Mouse (Mus musculus) CD8-positive naive resting alpha-beta T cell, adult 2 months (primary cell): ENCODE data around the gene Cfap126.

ENCODE experiments used
- DNase-seq, 2 experiments: peaks; one replicate each; pipeline ENCODE4 v3.0.0; 2022; ENCODE audit warnings: low read depth in 2 of 2, low spot score in 2 of 2

The Cfap126 gene

DNA sequence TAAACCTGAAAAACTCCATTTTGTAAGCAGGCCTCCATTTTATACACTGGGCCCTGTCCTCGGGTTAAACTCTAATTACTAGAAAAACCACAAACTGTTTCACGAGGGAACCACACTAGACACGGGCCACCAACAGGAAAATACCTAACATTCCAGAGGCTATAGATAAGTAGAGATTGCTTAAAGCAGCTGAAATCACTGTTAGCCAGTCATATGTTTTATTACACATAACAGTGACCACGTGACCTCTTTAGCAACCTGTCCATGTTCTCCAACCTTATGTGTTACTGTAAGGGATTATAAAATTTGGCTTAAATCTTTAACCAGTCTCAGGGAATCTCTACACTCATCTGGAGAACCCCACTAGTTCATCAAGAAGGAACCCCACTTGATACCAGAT, 19.3 kb upstream of the Cfap126 start:
- DNase-seq, result no peak

DNA sequence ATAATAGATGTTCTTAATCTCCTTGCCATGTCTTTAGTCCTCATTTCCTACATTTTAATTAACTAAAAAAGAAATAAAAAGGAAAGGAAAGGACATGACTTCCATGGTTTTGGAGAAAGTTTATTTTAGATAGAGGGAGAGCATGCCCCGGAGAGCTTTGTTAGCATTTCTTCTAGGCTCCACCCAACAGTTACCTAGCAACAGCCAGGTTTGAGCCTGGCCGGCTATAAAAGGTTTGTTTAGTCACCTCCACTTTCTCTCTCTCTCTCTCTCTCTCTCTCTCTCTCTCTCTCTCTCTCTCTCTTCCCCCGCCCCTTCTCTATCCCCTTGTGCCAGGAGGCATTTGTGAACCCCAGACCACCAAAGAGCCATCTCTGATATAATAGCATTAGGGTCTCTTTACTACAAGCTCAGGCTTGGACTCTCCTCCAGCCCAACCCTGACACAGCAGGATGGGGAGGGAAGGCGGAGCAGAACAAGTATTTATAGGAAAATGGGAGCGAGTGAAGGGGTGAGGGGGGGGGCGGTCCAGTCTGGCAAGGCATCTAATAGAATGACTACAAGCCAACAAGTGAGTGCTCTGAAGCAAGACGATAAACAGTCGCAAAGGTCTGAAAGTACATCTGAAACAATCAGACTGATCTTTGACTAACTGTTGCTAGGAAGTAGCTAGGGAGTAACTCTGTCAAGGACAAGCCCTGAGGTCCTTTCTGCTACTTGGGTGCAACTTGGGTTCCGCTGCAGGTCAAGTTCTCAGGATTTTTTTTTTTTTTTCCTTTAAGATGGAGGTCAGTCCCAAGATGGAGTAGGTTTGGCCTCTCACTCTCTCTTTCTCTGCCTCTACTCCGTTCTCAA, 17.4 kb upstream of the Cfap126 start:
- no peak for DNase-seq

DNA sequence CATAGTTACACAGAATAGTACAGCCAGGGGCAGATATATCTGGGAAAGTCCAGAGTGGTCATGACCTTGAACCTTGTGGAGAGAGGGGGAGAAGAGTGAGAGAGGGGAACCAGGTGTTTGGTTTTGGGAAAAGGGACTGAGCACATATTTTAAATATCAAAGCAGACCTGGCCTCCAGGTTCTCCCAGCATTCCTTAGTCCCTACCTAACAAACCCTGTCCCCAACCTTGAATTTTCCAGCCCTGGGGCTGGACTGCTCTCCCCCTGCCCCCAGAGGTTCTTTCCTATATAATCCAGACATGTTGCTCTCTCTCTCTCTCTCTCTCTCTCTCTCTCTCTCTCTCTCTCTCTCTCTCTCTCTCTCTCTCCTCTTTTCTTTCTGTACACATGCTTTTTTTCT, 16.6 kb upstream of the Cfap126 start:
- DNase-seq, result no peak

DNA sequence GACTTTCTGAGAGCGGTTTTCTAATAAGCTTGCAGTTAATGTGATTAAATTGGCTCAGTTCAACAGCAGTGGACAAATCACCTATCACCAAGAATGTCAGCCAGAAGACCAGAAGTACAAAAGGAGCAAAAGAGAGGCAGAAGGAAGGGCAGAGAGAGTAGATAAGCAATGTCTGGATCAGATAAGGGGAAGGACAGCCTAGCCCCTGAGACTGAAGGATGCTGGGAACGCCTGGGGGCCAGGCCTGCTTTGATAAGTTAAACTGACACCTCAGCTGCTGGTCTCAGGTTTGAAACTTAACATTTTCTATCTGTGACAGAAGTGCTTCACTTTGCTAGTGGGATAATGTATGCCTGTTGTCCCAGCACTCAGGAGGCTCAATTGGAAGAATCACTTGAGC, 16.1 kb upstream of the Cfap126 start:
- no peak for DNase-seq

DNA sequence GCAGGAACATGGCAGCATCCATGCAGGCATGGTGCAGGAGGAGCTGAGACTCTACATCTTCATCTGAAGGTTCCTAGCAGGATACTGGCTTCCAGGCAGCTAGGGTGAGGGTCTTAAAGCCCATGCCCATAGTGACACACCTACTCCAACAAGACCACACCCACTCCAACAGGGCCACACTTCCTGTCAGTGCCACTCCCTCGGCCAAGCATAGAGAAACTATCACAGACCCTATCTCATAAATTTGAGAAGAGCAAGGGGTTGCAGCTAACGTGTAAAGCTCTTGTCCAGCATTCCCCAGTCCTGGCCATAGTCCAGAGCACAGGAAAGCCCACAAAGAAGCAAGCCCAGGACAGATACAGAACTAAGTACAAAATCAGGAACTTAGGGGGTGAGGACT, 12.7 kb upstream of the Cfap126 start:
- no peak for DNase-seq

DNA sequence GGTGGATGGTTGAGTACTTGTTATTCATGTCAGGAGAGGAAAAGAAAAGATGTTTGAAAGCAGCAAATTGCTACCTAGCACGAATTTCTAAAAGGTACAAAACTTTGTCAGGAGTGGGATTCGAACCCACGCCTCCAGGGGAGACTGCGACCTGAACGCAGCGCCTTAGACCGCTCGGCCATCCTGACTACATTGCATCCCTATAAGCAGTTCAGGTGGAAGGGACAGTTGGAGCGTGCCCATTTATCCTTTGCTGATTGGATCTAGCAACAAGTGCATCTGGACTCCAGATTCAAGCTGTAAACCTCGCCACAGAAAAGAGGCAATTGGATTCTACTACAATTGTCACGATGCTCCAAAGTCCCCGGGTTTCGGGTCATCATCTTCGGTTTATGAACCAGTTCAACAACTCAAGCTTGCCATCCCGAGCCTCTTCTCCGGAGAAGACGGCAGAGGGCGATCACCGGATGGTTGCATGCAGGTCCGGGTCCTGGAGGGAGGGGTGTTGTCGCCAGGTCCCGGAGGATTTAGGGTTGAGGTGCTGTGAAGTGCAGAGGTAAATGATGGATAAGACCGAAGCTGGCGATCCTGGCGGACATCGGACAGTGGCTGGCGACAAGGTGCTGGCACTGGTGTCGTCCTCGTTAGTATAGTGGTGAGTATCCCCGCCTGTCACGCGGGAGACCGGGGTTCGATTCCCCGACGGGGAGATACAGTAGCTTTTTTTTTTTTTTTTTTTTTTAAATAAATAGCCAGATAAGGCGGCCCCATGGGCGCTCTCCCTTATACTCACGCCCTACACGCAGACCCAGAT, 11.8 kb upstream of the Cfap126 start:
- DNase-seq, result peak; percentile 82

DNA sequence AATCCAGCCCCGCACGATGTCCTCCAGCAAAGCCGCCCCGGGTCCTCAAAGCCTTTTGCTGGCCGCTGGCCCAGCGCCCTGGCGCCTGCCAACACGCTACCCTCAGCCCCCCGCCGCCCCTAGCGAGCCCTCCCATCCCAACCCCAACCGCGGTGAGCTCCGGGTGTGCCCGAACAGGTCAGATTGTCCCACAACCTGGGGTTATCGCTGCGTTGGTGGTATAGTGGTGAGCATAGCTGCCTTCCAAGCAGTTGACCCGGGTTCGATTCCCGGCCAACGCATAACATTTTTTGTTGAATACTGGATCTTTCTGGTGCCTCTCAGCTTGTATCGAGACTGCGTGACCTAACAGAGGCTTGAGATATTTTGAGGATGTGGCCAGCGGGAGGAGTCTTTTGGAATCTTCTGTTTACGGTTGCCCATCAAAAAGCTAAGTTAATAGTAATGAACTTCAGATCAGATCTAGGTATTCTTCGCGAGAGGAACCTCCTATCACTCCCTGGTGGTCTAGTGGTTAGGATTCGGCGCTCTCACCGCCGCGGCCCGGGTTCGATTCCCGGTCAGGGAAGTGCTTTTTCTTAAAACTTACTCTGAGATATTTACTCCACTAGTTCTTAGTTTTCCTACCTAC, 11.1 kb upstream of the Cfap126 start:
- DNase-seq, result peak; percentile 84 to 87

DNA sequence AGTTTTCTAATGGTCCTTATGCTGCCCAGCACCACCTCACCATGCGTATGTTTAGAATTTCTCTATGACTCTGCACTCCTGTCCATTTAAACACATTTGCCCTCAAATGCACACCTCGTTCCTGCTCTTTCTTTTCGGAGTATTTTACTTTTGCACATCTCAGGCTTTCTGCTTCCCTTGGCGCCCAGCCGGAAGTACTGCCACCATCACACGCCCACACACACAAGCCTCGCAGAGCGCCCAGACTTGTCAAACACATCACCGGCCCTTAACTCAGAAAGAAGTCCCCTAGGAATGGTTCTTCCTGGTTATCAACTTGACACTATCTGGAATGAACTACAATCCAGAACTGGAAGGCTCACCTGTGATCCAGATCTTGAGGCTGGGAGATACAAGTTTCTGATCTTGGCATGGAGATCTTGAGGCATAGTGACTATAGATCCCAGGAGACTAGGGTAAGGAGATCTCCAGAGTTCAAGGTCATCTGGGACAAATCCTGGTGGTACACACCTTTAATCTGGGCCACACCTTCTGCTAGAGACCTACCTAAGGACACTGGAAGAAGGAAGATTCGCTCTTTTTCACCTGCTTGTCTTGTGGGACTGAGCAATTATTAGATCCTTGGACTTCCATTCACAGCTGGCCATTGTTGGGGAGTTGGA, 10.4 kb upstream of the Cfap126 start:
- DNase-seq, result no peak

DNA sequence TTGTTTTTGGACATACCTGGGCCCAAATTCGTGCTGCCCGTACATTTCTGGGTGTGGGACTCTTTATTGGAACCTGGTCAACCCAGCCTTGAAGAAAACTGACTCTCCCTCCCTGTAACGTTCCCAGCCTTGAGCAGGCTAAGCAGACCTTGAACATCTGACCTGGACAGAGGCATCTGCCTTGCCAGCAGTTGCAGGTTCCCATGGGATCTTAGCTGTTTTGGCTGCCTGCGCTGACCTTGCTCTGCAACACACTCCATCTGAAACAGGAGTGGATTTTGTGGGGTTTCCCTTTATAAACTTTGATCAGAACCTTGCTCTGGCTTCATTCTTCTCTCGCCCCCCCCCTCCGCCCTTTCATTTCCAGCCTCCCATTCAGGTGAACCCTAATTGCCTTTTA, 8.5 kb upstream of the Cfap126 start:
- DNase-seq, result no peak

DNA sequence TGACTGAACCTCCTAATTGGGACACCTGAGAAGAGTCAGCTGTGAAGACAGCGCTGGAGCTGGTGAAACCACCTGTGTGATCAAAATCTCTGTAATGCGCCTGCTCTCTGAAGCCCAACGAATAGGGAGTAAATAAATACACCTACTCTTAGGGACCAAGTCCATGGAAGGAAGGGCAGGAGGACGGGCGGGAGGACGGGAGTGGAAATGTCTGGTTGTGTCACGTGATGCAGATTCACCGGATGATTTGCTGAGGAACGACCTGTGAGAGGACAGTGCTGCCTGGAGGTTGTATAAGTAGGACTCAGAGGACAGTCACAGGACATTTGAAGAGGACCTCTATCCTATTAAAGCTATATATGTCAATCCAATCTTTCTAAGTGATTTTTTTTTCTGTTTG, 4.1 kb upstream of the Cfap126 start:
- DNase-seq, result no peak

DNA sequence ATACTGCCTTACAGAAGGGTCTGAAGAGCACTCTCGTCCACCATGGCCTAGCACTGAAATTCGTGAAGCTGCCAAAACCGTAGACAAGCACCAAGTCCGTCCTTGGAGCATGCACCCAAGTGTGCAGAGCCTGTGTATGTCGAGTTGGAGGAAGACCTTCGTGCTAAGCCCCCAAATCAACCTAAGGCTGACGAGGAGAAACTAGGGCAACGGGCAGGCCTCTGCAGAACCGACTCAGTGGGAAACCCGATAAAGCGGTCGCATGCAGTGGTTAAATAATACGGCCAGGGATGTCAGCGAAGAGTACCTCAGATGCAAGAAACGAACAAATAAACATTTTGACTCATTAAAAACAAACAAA, 3.1 kb upstream of the Cfap126 start:
- no peak for DNase-seq

DNA sequence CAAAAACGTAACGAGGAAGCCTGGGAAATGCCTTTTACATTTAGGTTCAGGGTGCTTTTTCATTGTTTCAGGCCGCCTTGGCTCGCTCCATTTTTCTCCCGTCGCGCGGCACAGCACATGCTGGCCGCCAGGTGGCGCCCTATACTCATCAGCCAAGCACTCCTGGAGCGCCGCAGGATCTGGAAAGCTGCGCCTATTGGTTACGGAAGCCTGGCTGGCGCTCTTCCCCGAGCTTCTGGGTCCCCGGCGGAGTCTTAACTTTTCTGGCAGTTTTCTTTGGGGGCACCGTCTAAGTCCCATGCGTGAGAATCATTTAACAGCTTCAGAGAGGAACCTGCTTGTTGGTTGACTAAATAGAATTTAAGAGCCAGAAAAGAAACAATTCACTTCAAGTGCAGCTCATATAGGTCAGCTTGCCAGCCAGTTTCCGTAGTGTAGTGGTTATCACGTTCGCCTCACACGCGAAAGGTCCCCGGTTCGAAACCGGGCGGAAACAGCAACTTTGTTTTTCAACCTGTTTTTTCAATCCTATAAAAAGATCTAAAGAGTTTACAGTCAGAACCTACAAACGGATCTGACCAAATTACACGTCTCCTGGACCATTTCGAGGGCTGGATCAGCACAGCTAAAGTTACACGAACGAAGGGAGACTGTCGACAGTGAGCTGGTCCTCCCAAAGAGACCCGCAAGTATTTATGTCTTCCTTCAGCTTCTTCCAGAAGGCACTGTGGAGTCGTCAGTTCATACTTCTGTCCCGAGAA, 2.5 kb upstream of the Cfap126 start:
- DNase-seq, result peak; percentile 93

DNA sequence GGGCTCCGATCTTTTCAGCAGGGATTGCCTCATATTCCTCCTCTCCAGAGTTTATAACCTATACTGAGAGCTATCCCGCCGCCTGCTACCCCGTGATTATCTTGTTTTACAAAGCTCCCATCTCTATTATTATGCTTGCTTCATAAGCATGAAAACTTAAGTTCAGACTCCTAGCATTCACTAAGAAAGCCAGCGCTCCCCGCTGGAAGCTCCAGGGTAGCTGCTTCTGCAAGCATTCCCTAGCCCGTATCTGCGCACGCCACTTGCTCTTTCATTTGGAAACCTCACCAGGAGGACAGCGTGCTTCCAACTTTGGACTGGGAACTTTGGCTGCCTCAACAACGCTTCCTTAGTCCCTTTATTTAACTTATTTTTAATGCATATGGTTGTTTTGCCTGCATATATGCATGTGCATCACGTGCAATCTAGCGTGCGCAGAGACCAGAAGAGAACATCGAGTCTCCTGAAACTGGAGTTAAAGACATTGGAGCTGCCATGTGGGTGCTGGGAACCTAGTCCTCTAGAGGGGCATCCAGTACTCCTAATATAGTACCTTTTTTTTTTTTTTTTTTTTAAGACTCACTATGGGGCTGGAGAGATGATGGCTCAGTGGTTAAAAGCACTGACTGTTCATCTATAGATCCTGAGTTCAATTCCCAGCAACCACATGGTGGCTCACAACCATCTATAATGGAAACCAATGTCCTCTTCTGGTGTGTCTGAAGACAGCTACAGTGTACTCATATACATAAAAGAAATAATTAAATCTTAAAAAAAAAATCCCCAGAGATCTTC, 1.7 kb upstream of the Cfap126 start:
- peak; percentile 11 to 26 for DNase-seq

DNA sequence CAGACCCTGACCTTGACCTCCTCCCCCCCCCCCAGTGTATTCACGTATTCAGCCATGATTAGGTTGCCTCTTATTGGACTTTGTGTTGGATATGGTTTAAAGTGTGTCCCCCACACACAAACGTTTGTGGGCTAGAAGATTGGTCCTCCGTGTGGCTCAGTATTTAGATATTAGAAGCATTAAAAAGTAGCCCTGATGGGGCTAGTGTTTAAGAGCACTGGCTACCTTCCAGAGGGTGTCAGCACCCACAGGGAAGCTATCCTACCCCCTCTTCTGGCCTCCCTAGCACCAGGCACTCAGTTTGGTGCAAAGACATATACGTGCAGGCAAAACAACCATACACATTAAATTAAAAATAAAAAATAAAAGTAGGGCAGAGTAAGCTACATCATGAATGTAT, 732 bp upstream of the Cfap126 start:
- no peak for DNase-seq

DNA sequence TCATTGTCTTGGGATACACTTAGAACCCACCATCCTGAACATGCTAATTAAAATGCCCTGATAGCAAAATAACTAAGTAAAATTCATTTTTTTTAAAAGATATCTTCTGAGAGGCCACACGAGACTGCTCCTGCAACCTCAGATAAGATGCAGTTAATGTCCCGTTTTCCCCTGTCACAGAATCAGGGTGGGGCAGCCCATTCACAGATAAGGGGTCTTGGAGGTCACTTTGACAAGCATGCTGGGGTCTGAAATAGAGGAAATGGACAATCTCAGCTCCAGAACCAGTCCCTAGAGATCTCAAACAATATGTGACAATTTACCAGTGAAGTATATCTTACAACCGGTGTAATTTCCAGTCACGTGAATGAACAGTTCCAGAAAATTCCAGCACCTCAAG, 2.6 kb downstream of the Cfap126 start:
- DNase-seq, result no peak

DNA sequence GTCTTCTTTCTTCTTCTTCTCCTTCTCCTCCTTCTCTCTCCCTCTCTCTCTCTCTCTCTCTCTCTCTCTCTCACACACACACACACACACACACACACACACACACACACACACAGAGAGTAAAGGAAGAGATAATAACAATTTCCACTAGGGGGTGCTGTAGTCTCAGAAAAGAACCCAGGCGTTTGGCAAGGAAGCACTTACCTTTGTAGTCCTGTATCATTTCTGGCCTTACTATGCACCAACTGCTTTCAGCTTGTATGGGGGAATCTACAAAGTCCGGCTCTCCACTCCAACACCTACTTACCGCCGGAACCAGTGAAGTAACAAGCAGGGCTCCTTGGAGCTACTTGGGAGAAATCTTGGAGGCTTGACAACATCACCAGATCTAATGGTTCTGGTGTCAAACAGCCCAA, 4.6 kb downstream of the Cfap126 start:
- peak; percentile 60 to 74 for DNase-seq

DNA sequence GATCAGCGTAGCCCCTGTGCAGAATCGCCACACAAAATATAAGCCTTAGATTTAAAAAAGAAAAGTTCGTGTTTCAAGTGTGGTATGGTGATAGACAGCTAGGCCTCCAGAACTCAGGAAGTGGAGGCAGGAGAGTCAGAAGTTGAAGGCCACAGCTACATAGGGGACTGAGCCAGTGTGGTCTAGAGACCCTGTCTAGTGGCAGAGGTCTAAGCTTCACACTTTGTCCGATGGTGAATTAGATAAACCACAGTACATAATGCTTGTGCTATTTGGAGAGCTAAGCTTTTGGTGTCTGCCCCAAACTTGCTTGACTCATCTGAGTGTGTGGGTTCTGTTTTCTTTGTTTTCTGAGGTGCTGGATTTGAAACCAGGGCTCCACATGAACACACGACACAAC, 5.3 kb downstream of the Cfap126 start:
- no peak for DNase-seq

DNA sequence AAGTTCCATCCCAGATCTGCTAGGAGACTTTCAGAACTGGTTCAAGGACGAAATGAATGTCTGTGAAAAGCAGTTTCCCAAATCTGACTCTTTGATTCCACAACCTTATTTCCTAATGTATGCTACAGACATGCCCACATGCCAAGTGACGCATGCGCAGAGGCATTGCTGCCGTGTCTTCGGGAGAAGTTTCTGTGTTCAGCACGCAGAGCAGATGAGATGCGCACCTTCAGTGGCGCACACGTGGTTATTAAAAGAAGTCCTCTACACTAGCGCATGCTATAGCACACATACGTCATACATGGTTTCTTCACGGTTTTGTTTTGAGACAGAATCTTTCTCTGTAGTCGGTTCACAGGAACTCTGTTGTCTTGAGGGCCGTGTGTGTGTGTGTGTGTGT, 5.7 kb downstream of the Cfap126 start:
- no peak for DNase-seq

DNA sequence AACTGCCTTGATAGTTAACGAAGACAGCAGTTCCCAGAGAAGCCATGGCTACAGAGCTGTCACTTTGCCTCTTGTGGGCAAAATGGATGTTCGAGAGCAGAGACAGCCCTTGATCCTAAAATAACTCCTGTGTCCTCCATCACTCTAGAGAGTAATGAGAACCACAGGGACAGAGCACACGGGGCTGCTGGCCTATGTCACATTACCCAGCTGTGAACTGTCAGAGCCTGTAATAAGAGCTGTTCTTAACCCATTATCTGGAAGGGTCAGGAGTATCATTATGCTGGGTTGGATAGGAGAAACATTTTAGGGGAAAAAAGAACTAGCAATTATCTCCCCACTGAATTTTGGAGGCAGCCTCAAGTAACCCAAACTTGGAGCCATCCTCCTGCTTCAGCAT, 7.2 kb downstream of the Cfap126 start:
- DNase-seq, result no peak

DNA sequence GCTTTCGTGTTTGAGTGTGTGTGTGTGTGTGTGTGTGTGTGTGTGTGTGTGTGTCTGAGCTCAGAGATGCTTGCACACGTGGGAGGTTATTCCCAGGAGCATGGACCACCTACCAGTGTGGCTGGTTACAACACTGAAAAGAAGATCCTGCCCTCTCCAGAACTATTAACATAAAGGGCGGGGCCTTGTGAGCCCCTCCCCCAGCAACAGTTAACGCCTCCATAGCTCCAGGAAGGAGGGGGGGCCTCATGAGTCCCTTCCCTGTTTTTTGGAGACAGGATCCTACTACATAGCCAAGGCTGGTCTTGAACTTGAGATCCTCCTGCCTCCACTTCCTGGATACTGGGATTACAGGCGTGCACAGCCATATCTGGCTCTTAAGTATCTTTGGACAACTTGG, 8.1 kb downstream of the Cfap126 start:
- no peak for DNase-seq
